Mouse (Mus musculus) left cerebral cortex, adult 18-20 months (tissue): ENCODE measurements at regions not wholly inside any gene's neighbourhood (a gene's known extent, or its start where the extent isn't known, plus 50 kb on each side); places are given as distances from the start of the nearest gene placed in this dataset.

Source experiments
- DNase-seq, 2 experiments: peaks; one replicate each; pipeline ENCODE4 v3.0.0; 2021 to 2022; ENCODE audit warnings: low spot score in 2 of 2, mixed read lengths in 1 of 2

- no peak for DNase-seq
Observed at GRCm38 (mm10) chr5:47693478-47693877, 289.5 kb upstream of the Slit2 start.

- DNase-seq = no peak
Observed at GRCm38 (mm10) chr5:47693921-47694320, 289.0 kb upstream of the Slit2 start.

DNA sequence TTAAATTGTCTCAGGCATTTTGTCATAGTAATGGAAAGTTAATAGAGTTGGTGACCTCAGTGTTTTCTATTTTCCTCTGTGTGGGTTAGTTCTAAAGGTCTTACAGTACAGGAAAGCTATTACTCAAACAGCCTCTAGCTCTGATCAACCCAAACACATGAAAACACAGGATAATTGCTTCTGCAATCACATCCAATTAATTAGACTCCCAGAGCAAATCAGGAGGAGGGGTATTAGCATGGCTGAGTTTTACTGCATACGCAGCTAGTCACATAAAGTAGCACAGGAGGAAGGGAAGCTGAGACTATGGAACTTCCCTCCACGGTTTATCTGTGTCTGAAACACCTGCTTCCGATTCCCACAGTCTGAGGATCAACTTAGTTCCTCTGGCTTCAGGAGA, 288.3 kb upstream of the Slit2 start:
- DNase-seq = no peak

DNA sequence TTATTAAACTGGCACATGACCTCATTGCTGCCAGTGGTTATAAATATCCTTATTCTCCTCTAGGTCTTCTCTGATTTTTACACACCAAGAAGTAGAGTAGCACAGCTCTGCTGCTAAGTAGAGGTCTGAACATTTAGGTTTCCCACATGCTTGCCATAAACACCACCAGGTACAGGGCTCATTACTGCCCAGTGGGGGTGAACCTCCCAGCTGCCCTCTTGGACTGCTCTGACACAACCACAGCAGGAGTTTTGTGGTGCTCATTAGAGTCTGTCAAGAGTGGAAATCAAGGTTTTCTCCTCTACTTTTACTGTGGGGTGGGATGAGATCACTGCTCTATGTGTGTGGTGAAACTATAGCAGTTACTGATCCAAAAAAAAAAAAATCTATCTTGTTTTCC, 271.4 kb upstream of the Slit2 start:
- no peak for DNase-seq

DNA sequence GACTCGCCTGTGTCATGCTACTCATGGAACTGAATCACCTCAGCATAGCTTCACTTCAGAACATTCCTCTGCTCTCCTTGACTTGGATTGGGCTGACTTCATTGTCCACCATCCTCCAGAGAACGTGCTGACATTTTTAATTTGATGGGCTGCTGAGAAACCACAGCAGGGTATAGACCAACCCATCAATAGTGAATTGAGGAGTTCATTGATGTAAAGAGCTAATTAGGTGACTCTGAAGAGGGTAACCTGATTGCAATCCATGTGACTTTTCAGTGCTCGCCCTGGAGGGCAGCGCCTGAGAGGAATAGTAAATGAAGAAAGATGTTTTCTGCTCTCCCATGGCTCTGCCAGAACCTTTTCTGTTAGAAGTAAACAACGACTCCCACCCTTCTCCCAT, 268.6 kb upstream of the Slit2 start:
- DNase-seq = no peak

DNA sequence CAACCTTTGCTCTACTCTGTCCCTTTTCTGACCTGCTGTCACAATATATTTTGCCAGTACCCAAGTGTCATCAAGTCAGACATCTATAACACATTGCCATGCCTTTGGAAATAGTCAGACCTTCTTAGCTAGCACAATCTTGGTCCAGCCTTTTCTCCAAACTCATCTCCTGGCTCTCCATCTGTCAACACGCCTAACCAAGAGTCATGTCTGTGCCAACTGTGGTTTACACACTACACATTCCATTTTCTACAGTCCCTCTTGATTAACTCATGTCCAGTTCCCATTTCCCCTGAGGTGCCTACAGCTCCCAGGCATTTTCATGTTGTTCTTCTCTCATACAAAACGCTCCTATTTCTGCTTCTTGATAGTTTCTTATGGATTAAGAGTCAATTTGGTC, 258.0 kb upstream of the Slit2 start:
- DNase-seq = no peak

DNA sequence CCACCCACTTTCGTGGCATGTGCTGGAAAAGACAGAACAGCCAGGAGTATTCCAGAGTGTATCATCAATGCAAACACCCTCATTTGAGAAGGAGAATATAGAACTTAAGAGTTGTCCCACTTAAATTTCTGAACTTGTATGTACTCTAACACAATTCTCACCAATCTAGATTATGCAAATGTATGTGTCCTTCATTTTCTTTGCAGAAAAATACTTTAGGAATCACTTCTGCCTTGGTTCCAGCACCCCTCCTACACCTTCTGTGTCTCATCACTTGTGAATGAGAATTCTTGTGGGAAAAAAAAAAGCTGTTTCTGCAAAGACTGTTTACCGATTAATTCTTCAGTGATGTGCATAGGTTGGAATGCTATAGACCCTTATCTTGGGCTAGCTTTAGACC, 240.2 kb upstream of the Slit2 start:
- no peak for DNase-seq

DNA sequence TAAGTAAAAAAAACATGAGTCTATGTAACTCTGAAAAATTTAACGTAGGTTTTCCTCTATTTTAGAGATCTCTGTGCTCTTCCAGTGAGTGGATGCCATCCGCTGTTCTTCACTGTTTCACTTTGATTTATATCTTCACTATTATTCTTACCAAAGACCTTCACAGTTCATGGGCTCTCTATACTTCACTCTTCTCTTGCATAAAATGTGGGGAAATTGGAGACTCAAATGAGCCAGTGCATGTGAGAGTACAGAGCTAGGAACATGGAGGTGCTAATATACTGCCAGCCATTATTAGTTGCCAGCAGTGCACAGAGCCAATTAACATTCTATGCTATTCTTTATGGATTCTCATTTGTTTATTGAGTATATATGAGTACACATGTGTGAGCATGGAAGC, 237.8 kb upstream of the Slit2 start:
- no peak for DNase-seq

DNA sequence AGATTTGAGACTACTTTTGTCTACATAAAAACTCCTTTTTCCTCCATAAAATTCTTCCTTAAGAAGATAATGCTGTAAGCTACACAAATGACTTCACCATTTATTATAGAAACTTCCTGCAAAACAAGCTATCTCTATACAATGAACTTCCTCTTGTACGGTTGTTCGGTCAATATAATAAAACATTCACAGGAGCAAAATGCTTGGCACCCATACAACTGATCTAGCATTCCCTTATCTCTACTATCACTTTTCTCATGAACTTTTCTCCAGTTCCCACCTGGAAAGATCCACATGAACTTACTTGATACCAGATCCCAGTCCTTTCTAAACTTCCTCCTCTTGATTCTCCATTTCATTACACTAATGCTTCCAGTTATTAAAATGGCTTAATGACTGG, 231.0 kb upstream of the Slit2 start:
- no peak for DNase-seq

DNA sequence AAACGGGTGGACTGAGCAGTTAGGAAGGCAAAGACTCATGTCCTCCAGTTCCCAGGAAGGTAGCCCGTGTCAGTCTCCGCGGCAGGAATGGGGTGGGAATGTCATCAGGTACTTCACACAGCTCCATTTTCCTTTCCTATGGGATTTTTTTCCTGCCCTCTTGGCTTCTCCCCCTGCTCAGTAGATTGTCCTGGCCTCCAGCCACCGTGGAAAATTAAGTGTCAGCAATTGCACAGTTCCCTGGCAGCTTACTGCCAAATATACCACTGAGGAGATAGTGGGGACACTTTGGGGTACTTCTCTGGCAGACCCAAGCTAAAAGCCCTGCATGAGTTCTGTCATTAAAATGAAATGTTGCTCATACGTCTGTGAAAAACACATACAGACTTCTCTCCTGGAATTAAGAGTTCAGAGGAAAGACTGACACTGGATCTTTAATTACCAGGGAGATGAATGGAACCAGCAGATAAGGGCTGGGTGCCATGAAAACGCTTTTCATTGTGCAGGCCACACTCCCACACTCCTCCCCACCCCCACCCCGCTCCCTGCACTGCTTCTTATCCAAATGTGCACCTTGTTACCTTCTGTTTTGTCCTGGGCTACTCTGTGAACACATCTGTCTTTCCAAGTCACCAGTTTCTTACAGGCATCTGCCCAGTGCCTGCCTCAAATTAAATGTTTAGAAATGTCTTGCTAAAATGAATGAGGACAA, 210.1 kb upstream of the Slit2 start:
- DNase-seq = no peak

- no peak for DNase-seq
Observed at GRCm38 (mm10) chr5:47773354-47773743, 209.6 kb upstream of the Slit2 start.

DNA sequence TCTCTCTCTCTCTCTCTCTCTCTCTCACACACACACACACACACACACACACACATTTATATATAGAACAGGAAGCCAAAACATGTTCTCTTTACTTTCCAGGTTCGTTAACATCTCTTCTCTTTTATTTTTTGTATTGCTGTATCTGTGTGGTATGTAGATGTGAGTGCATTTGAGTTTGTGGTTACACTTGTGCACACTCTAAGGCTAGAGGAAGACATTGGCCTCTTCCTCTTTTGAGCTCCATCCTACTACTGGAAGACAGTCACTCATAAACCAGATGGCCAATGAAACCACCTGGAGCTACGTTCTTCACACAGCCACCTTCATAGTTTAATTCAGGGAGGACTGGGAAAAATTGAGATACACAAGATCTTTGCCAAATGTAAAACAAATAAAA, 202.1 kb upstream of the Slit2 start:
- DNase-seq = no peak

DNA sequence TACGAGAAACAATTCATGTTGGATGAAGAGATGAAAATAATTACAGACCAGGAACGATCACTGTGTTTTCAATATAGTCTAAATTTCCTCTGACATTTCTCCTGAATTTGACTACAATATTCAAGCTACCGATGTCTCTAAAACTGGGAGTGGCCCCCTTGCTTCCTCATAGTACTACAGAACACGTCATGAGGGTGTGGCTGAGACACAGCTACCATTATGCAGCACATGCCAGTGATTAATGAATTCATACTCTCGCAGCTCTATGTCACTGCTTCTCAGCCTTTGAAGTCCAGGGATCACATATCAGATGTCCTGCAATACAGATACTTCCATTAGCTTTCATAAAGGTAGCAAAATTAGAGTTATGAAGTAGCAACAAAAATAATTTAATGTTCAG, 201.3 kb upstream of the Slit2 start:
- no peak for DNase-seq

GRCm38 (mm10) chr5:47794639-47795272, 188.2 kb upstream of the Slit2 start:
- no peak for DNase-seq

GRCm38 (mm10) chr5:47795273-47795672, 187.7 kb upstream of the Slit2 start:
- no peak for DNase-seq

- no peak for DNase-seq
Observed at GRCm38 (mm10) chr5:47820936-47821335, 162.0 kb upstream of the Slit2 start.

- DNase-seq = peak in 1 of 2 experiments; percentile 8
Observed at GRCm38 (mm10) chr5:47837998-47838397, 144.9 kb upstream of the Slit2 start.

DNA sequence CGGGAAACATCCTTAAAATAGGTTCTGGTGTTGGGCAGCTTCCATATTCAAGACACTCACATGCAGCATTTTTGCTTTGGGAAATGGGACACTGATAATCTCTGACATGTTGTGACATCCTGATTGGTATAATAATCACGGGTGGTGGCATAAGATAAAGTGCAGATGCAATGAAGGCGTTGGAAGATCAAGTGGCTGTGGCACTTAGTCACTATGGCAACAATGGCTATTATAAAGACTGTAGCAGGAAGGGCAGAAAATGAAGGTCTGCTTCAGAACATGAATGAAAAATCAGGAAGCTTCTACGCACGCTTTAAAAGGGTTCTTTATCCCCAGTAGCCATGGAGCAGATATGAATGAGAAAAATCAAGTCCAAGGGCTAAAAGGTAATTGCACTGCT, 113.2 kb upstream of the Slit2 start:
- DNase-seq = no peak
